Mouse (Mus musculus): ENCODE measurements around the gene Oxsr1.
"Not testable (repeated sequence)": the region's sequence is repeated elsewhere in the genome, so short reads cannot be mapped to it uniquely, and the experiment has no call there.

Gene Oxsr1

DNA sequence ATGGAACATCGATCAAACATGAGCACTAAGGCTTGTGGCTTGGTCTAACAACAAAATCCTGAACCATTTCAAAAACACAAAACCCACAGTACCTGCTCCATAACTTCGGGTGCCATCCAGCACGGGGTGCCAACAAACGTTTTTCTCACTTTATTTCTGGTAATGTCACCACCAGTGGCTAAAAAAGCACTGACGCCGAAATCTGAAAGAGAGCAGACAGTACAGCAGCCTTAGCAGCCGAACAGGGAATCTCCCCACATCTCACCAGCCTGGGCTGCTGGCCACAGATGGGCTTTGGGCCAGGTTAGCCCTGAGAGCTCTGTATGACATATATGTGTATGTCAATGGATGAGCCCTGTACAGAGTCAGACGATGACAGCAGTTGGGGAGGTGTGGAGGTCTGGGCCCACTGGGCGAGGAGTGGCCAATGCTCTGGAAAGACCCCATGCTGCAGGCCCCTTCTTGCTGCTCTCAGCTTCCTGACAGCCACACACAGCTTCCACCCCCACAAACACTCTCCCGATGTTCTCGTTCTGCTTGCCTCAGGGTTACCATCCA is 53.6 kb downstream of the Oxsr1 start:
- DNase-seq: no peak

DNA sequence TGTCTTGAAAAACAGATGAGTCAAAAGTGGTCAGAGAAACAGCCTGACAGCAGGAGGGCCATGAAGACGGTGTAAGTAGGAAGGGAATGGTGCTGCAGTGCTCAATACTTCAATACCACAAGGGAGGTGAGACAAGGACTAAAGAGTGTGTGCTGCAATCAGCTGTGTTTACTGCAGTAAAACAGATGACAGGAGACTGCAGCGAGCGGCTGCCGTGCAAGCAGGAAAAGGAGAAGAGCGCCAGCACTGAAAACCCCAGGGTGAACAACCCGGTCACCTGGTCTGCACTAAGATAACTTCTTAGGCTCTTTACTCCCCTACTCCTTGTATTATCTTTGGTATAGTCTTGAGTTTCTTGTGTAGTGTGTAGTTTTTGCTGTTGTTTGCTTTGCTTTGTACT is 54.1 kb downstream of the Oxsr1 start:
- DNase-seq: no peak

DNA sequence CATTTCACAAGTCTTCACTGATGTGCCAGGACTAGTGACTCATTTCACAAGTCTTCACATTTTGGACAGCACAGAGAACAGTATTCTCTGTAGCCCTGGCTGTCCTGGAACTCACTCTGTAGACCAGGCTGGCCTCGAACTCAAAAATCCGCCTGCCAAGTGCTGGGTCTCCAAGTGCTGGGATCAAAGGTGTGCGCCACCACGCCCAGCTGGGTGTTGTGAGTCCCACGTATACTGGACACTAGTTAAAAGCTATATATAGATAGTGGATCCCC is 56.2 kb downstream of the Oxsr1 start:
- DNase-seq: not testable (repeated sequence)

GRCm38 (mm10) chr9:119265373-119266120 is 56.7 kb downstream of the Oxsr1 start:
- not testable (repeated sequence) for DNase-seq

DNA sequence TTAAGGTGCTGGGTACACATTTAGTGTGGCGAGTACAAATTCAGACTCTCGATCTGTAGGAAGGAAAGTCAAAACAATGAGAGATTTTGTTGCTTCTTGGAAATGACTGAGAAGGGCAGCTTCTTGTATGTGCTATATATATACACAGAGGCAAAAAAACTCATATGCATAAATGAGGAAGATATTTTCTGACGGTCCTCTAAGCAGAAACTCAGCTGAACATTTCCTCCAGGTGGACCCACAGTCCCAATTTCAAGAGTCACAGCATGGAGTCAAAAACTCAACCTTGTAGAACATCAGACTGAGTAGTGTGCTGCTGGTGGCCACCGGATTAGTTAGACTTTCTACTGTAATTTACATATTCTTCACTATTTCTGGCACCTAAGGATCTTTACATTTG is 59.2 kb downstream of the Oxsr1 start:
- DNase-seq: no peak

DNA sequence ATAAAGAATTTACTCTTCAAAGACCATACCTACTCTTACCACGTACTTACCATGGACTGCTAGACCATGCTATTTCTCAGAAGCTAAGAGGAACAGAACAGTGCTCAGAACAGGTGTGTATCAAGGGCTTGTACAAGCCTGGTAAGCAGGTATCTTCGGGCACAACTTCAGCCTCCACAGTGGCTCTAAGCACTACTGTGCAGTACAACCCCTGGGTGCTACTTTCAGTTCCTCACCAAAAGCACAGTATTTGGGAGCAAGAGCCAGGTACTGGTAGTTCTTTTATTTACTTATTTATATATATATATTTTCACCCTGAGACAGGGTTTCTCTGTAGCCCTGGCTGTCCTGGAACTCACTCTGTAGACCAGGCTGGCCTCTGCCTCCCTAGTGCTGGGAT is 61.4 kb downstream of the Oxsr1 start:
- DNase-seq: no peak

GRCm38 (mm10) chr9:119258785-119259184 is 63.4 kb downstream of the Oxsr1 start:
- DNase-seq: no peak

GRCm38 (mm10) chr9:119258128-119258527 is 64.1 kb downstream of the Oxsr1 start:
- no peak for DNase-seq

DNA sequence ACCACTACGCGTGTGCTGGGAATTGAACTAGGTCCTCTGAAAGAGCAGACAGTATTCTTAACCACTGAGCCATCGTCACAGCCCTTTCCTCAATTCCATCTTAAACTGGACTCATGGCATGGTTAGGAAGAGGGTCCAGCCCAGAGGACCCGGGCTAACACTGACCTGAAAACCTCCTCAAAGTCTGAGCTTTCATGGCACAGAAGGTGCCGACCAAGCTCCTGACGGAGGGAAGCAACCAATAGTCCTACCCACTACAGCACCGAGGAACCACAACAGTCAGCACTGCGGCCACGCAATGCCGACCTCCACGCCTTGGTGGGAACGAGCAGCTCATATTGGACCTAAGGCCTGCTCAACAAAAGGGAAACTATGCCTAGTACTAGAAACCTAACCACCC is 66.1 kb downstream of the Oxsr1 start:
- no peak for DNase-seq

DNA sequence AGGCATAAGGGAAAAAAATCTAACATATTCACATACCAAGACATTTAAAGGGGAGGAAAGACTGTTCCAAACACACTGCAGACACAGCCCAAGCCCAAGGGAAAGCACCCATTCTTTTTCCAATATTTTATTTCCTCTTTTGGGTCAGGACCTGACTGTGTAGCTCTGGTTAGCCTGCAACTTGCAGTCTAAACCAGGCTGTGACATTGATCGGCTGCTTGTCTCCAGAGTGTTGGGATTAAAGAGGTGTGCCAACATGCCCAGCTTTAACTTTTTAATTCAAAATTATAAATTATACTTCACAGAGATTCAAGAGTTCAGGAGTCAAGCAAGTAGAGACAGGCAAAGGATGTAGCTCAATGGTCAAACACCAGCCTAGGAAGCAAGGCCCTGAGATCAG is 67.1 kb downstream of the Oxsr1 start:
- no peak for DNase-seq

GRCm38 (mm10) chr9:119254187-119254586 is 68.0 kb downstream of the Oxsr1 start:
- DNase-seq: no peak

DNA sequence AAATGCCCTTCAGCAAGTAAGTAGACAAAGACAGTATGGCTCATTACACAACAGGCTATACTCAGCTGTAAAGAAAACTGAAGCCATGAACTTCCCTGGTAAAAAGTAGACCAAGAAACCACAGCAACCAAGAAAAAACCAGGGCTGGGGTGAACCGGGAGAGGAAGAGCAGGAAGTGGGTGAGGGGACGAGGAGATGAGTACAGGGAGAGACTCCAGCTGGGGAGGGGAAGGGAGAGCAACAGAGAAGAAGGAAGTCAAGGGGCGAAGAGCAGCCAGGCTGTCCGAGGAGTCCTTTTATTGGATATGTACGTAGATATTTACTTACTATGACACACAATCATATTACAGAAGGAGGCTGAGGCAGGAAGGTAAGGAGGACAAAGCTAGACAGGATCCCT is 74.2 kb downstream of the Oxsr1 start:
- DNase-seq: peak; percentile 15

GRCm38 (mm10) chr9:119246826-119247225 is 75.4 kb downstream of the Oxsr1 start:
- no peak for DNase-seq

GRCm38 (mm10) chr9:119243981-119244380 is 78.2 kb downstream of the Oxsr1 start:
- no peak for DNase-seq

DNA sequence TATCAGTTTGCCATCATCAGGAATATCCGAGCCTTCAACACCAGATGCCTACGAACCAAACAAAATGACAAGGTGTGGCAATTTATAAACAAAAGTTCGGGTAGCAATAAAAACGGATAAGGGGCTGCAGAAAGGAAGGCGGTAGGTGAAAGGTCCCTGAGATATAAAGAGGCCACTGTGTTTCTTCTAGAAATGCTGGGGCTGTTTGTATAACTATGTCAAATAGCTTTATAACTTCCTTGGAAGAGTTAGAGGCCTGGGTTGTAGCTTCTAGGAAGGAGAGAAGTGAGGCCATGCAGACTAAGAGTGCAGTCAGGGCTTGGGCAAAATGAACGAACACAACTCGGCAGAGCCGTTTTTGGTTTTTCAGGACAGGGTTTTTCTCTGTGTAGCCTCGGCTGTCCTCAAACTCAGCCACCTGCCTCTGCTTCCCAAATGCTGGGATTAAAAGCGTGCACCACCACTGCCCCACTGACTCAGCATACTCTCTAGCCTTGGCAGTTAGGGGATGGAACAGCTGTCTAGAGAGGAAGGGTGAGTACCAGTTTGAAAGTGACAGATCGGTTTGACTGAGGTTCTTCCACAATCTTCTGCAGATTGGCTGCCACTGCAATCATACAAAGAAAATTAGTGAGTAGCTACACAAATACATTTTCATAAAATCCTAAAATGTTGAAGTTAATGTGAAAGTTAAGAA is 80.9 kb downstream of the Oxsr1 start:
- no peak for DNase-seq

GRCm38 (mm10) chr9:119240286-119240997 is 81.8 kb downstream of the Oxsr1 start:
- DNase-seq: no peak

- DNase-seq: no peak
These were observed 83.0 kb downstream of the Oxsr1 start for GRCm38 (mm10) chr9:119239274-119239673.

- DNase-seq: no peak
These were observed 83.4 kb downstream of the Oxsr1 start for GRCm38 (mm10) chr9:119238796-119239195.

DNA sequence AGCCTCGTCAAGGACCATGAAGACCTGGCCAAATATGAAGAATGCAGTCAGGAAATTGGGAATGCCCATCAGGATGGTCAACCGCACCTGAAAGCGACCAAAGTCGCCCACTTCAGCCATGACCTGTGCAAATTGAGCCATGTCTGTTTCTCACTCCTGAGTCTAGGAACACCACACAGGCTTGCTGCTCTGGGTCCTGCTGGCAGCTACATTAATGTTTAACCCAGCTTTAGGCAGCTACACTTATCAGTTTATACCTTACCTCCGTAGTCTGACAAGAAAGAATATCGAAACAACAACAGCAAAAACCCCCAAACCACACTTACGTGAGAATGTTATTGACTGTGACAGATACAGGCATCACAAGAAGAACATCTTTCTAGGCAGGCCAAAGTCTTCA is 90.7 kb downstream of the Oxsr1 start:
- no peak for DNase-seq

GRCm38 (mm10) chr9:119230829-119231228 is 91.4 kb downstream of the Oxsr1 start:
- DNase-seq: no peak

GRCm38 (mm10) chr9:119220249-119220648 is 102.0 kb downstream of the Oxsr1 start:
- DNase-seq: no peak

- no peak for DNase-seq
These were observed 102.6 kb downstream of the Oxsr1 start for GRCm38 (mm10) chr9:119219667-119220066.

GRCm38 (mm10) chr9:119215341-119215740 is 106.9 kb downstream of the Oxsr1 start:
- DNase-seq: not testable (repeated sequence)

GRCm38 (mm10) chr9:119214601-119215000 is 107.6 kb downstream of the Oxsr1 start:
- no peak for DNase-seq

Data from thymus, postnatal 4 days (tissue).